Mouse (Mus musculus) brain, embryonic 18.5 days (tissue): ENCODE results near the gene Spred1.

ENCODE experiments used
- DNase-seq: peaks from one replicate; pipeline ENCODE4 v3.0.0-alpha.2; 2012; ENCODE audit warnings: low read depth, low spot score

Spred1 gene

DNA sequence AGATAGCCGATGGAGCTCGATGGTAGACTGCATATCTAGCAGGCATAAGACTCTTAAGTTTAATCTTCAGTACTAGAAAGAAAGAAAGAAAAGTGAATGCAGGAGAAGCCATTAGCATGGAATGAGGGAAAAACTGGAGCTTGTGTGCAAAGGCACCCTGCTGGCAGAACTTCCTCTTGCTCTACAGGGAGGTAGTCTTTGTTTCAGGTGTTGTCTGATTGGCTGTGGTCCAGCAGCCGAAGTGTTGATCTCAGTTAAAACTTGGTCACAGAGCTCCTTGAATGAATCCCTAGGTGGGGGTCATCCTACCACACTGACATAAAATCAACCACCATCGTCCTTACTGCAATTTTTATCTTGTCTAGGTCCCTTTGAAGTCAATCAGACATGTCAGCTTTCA, 55.8 kb downstream of the Spred1 start:
- no peak for DNase-seq

DNA sequence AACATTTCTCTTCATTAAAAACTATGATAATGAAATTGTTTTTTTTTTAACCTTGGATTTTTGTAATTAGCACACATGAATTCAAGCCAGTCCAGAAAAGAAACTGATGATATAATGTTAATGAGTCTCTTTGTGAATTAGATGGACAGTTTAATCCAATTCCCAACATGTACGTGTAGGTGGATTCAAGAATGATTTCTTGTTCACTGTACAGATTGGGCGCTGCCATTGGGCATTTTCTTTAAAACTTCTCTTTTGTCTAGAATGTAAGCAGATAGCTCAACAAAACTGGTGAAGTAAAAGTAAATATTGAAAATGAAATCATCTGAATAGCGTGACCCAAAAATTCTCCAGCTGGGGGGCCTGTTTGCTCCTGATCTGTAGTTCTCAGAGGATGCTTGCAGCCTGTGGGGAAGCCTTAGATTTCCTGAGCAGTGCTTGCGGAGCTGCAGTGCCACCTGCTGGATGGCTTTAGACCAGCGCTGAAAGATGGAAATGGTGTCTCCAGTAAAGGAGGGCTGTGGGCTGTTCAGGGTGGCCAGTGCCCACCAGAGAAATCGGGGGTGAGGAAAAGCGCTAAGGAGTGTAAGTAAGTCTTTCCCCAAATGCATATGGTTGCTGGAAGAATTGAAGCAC, 59.2 kb downstream of the Spred1 start:
- DNase-seq = peak; percentile 51

- DNase-seq = no peak
Observed at GRCm38 (mm10) chr2:117185587-117185986, 64.4 kb downstream of the Spred1 start.

DNA sequence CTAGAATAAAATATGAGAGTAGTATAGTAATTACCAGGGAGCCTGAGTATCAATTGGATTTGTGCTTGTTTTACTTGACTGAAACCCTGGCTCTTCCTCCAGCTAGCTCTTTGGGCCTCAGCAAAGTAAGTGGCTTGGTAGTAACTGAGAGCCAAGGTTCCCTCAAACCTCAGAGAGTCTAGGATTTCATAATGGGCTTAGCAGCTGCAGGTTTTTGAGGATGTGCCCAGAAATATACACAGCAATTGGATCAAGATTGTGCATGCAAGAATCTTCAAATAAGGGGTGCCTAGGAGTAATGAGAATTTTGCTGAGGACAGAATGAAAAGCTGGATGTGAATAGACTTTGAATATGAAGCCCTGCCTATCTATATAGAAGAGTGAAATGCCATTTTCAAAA, 69.7 kb downstream of the Spred1 start:
- DNase-seq = no peak

- no peak for DNase-seq
Observed at GRCm38 (mm10) chr2:117194309-117194708, 73.1 kb downstream of the Spred1 start.

DNA sequence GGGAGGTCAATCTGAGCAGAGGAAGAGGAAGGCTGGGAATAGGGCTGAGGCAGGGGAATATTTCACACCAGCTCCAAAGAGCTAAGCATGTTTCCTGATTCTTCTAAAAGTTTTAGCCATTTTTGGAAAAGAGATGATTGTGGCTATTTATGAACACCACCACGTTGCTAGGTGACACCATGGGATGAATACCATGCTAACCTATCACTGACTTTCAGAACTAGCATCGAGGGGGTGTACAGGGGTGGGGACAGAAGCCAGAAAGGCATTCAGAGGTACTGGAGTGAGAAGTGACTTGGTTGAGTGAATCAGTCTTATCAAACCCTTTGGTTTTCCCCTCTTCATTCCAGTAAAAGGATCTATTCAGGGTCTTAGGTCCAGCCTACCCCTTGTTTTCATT, 74.0 kb downstream of the Spred1 start:
- DNase-seq = no peak

- DNase-seq = no peak
Observed at GRCm38 (mm10) chr2:117195578-117195977, 74.4 kb downstream of the Spred1 start.

GRCm38 (mm10) chr2:117200869-117201338, 79.7 kb downstream of the Spred1 start:
- DNase-seq = no peak

DNA sequence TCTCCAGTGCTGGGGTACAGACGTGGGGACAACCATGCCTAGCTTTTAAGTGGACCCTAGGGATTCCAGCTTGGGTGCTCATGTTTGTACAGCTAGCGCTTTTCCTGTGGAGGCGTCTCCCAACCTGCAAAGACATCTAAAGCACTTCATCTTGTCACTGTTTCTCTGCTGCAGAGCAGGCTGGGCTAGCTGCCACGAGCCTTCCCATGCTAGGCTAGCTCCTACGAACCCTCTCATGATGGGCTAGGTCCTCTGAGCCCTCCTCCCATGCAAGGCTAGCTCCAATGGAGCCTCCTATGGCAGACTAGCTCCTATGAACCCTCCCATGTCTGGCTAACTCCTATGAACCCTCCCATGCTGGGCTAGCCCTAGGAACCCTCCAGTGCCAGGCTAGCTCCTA, 82.2 kb downstream of the Spred1 start:
- no peak for DNase-seq

- no peak for DNase-seq
Observed at GRCm38 (mm10) chr2:117204534-117204933, 83.4 kb downstream of the Spred1 start.

DNA sequence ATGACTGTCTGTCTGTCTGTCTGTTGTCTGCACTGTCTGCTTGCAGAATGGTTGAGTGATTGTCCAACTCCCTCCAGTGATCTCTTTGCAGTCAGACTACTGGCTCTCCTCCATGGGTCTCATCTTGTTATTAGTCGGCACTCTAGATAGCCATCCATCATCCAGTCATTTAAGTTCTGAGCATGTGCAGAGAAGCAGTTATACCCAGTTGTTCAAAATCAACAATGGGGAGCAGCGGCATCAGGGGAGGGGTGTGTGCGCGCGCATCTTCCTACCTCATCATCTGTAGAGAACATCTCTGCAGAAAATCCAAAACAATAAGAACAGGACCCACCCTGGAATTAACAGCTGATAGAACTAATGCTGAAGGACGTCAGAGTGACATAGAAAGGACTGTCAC, 83.9 kb downstream of the Spred1 start:
- no peak for DNase-seq

DNA sequence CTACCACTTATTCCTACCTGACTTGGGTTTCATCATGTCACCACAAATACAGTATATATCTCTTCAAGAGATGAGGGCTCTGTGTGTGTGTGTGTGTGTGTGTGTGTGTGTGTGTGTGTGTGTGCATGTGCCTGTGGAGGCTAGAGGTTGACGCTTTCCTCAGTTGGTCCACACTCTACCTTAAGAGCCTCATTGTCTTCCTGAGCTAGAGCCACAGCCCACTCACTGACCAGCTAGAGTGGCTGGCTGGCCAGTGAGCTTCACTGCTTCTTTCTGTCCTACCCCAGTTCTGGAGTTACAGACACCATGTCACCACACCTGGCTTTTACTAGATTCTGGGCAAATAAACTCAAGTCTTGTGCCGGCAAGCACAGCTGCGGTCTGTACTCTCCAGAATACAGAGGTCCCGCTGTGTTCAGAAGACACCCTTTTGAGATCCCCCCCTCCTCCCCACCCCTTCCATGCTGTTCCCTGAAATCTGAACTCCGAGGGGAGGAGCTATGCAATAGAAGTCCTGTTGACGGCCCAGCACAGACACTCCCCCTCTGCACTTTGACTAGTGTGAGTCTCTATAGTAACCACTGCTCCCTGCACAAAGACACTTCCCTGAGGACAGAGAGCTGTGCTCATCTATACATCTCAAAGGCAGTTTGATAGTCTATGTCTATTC, 89.4 kb downstream of the Spred1 start:
- DNase-seq = no peak

DNA sequence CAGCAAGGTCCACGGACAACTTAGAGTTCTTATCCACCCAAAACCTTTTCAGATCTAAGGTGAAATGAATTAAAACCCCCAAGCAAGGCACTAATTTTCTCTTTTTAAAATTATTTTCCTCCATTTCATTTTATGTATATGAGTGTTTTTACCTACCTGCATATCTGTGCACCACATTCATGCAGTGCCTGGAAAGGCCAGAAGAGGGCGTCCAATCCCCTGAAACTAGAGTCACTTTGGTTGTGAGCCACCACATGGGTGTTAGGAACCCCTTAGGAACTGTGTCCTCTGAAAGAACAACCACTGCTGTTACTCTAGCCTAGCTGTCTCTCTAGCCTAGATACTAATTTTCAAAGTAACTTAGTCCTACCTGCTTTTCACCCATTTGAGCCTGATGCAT, 95.0 kb downstream of the Spred1 start:
- DNase-seq = no peak

- DNase-seq = no peak
Observed at GRCm38 (mm10) chr2:117217695-117218216, 96.6 kb downstream of the Spred1 start.

- DNase-seq = no peak
Observed at GRCm38 (mm10) chr2:117219536-117219935, 98.4 kb downstream of the Spred1 start.

- no peak for DNase-seq
Observed at GRCm38 (mm10) chr2:117222651-117223050, 101.5 kb downstream of the Spred1 start.

DNA sequence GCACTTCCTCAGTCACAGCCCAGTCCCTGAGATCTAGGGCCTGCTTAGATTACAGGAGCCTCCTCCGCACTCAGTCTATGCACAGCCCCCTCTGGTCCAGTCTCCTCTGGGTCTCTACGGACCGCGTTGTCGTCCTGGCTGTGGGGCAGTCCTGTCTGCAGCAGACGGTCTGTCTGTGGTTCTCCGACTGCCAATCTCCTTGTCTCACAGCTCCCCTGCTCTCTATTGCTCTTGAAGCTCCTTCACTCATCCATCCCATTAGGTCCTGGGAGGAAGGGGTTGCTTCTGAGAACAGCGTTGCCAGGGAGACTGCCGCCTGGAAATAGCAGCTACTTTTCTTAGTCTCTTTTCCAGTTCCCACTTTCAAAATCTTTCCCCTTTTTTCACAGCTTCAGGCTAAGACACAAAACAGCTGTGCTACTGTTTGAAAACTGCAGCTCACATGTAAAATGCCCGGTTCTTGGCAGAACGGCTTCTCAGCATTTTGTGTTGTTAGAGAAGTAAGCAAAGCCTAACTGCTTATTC, 107.5 kb downstream of the Spred1 start:
- DNase-seq = peak; percentile 45

DNA sequence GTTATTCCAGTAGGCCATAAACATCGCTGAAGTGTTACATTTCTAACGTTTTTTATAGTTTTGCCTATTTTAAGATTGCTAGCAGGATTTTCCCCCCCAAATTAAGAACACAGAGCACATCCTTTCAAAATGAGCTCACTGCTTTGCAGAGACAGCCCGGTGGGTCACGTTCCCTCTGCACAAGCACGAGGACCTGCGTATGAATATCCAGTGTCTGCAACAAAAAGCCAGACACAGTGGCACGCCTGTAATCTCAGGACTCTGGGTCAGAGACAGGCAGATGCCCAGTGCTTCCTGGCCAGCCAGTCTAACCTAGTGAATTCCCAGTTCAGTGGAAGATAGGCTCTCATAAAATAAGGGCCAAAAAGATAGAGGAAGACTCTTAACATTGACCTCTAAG, 109.1 kb downstream of the Spred1 start:
- no peak for DNase-seq

DNA sequence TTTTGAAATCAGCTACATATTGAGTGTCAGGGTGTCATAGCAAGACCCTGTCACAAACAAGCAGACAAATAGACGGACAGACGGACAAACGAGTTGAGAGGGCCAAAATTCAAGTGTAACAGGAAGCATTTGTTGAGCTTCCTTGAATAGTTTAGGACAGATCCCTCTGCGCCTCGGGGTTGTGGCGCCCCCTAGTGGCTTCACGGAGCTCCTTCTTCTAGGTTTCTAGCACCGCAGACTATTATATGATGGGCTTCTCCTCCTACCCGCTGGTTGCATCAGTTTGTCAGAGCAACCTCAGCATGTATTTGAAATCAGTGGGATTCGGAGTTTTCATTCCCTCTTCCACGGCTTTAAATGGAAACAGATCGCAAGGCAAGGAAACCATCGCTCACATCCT, 110.1 kb downstream of the Spred1 start:
- peak; percentile 60 for DNase-seq
